Mouse (Mus musculus) left cerebral cortex, postnatal 14 days (tissue): ENCODE measurements around the gene Arhgap42. TPM values are rescaled to one million over a fixed set of nuclear protein-coding genes. Genes with fewer than 3 reads are reported as not detected.

Experiments
- DNase-seq, 2 experiments: peaks; one replicate each; pipeline ENCODE4 v3.0.0; 2021 to 2022; ENCODE audit warnings: low spot score in 2 of 2, mixed read lengths in 1 of 2
- intact Hi-C: fragments of 180-260 bp; cut with DNase I; formaldehyde crosslinking; loops from one replicate; pipeline ENCODE4 v1.15.1; 2025
- long read RNA-seq, 2 experiments: library from polyadenylated mRNA; stranded (forward); transcript quantifications; one replicate each; pipeline ENCODE4 v2.0.0; 2021
- total RNA-seq, 2 experiments: library from RNA; stranded (reverse); gene quantifications; 2 replicates each; pipeline ENCODE4 v1.2.3; 2021

Arhgap42 gene
- total RNA-seq = 10 to 100 TPM in 1 of 2 experiments, 1 to 10 TPM in 1; 9.8 to 10.9 TPM
- long read RNA-seq, experiment 1, partial matches to known transcripts = 1 of 2 reads
- long read RNA-seq, experiment 1, other reads (novel, unspliced or antisense) = 1 of 2 reads
- long read RNA-seq, experiment 2, partial matches to known transcripts = 1 of 3 reads
- long read RNA-seq, experiment 2, other reads (novel, unspliced or antisense) = 2 of 3 reads

DNA sequence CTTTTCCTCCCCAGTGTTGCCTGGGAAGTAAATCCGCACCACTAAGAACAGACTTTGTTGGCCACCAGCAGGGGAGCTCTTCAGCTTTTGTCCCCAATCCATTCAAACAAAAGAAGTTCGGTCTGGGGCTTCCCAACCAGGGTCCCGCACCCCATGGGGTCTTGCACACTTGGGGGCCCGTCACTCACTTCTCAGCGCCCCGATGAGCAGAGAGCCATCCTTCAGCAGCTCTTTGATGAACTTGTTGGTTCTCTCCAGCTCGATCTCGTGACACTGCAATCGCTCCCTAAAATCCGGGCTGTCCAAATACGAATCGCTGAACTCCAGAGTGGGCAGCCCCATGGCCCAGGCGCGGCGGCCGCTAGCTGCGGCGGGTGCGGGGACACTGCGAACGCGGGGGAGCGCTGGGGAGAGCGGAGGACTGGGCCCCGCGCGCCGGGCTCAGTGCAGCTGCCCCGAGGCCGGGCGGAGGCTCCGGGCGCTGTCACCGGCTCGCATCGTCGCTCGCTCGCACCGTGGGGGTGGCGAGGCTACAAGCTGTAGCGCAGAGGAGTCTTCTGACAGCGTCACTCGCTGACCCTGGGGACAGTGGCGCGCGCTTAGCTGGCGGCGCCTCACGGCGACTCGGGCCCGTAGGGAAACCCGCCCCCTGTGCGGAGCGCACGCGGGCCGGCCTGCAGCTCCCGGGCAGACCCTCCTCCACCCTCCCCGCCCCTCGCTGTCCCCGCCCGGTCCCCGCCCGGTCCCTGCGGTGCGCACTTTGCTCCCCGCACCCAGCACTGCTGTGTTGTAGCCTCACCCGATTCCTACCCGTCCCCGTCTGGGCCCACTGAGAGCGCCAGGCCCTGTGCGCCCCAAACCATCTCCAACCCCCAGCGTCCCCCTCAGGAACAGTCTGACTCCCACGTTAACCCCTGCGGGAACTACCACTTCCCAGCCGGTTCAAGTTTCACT lies at the start of gene Arhgap42:
Gene Arhgap42, minus strand, starts transcription at position 664 of the 954 bp plus-strand sequence.
- DNase-seq = peak; percentile 13 to 50
- intact Hi-C loops = loop anchor here (10.0 kb wide), 1 partner anchor 124 kb away; no protein-coding TSS in a partner anchor

DNA sequence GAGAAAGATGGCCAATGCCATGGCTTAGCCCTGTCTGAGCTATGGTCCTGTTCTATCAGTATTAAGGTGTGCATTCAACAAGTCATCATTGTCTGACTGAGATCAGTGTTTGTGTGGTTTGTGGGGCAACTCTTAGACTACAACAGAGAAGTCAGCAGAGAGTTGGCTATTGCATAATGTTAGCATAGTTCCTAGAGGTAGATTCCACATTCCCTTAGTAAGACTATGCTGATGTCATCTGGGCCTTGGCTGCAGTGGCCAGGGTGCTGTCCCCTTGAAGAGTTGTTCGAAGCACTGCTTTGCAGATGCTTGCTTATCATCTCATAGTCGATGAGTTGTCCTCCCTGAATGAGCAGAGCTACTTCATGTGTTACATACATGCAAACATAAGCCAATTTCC lies 49.2 kb upstream of the Arhgap42 start:
- intact Hi-C loops = no loop called here

DNA sequence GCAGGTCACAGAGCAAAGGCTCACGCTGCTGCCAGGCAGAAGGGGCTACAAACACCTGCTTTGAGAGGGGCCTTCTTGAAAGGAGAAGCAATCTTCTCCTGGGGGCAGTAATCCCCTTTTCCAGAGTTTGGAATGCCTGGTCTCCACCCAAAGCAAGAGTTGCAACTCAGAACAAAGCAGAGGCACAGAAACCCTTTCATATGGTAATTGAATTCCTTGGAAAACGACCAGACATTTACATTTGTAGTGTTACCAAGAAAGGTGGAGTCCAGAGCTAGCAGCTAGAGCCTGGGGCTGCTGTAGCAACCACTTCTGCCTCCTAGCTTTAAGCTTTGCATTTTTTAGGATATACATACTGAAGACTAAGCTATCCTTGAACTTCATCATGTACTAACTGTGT lies 30.4 kb upstream of the Arhgap42 start:
- intact Hi-C loops = no loop called here
- DNase-seq = no peak

More for the DNA sequence above, 49.2 kb upstream of the Arhgap42 start:
- DNase-seq = no peak

DNA sequence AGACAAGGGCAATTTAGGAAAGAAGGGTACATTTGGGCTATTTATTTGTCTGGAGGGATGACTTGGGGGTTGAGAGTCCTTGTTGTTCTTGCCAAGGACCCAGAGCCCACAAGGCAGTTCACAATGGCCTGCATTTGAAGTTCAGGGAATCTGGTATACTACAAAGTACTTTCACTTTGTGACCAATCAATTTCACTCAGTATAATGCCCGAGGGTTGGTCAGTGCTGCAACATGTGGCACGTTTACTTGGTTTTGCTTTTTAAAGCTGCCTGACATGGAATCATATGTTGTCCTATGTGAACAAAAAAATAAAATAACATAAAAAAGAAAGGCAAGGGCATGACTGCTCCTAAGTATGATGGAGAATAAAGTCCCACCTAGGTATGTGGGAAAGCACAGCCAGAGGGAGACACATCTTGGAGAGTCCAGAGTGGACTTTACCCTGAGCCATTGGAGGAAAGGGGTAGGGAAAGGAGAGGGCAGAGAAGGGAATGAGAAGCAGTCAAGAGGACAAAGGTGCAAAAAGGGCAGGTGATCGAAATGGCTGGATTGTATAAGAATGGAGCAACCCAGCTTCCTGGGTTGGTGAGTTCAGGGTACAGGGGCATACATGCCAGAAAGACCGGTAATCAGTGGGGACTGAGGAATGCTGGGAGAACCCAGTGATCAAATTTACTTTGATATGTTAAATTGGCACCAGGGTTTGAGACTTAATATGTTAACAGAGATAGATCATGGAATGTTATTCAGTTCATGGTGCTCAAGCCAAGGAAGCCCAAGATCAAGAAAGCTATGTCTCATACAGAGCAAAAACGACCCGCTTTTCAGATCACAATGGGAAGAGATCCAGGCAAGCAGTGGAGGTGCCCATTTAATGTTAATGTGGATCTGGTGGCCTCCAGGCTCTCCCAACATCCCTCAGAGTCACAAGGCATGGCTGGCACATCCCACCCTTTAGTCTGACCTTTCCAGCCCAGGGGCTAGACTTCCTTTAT lies 29.0 kb upstream of the Arhgap42 start:
- DNase-seq = no peak
- intact Hi-C loops = no loop called here

DNA sequence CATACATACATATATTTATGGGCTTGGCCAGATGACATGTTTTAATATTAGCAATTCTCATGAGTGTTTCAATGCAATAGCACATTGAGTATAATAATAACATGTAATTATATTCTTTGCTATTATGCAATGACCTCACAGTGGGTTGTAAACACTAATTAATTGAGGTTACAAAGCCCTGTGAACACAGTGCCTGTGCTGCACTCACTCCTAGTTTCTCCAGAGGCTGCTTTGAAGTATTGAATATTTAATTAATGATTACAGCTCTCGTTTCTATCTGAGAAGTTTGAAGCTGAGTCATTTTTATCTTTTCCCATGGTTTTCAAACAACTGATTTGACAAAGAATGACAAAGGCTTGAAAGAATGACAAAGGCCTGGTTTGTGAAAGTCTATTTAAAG lies 24.6 kb upstream of the Arhgap42 start:
- intact Hi-C loops = no loop called here
- no peak for DNase-seq

DNA sequence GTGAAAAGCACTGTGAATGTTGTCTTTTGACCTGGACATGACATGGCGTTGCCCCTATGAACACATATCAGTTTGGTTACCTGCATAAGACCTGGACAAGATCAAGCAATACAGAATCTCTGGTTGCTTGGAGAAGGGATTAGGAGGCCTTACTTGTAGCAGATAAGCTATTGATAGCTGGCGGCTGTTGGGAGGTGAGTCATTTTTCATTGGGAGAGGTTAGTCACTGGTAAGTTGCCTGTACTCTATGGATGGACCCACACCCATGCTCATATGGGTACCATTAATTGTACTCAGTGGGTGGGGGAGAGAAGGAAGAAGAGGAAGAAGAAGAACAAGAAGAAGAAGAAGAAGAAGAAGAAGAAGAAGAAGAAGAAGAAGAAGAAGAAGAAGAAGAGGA lies 23.6 kb upstream of the Arhgap42 start:
- intact Hi-C loops = no loop called here
- no peak for DNase-seq

DNA sequence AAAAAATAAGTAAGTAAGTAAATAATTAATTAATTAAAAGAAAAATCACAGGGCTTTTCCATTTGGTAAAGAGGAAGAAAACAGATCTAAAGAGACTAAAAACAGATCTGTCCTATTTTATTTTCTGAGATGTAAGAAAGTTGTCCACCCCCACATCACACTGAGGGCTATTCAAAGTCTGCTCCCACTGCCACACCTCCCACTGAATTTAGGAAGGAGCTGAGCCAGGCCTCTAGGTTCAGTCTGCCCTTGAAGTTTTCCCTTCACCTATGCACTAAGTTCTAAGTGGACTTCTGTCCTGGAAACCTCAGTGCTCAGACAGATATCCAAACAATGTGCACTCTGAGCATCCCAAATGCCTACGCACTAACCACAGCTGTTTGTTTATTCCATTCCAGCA lies 15.9 kb upstream of the Arhgap42 start:
- intact Hi-C loops = no loop called here

DNA sequence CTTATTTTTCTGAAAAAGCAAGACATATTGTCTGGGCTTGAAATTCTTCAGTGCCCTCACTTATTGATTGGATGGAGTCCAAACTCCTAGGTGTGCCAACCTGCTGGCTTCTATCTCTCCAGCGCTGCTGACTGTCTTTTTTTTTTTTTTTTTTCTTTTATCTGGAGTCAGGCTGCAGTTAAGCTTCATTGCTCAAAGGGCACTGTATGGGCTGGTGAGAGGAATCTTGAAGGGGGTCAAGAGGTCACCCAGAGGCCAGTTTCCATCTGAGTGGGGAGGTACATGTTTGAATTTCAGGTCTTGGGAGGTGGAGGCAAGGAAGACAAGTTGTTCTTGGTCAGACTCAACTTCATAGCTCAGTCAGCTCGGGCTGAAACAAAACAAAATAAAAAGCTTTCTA lies 9.6 kb upstream of the Arhgap42 start:
- intact Hi-C loops = no loop called here
- no peak for DNase-seq

More for the DNA sequence above, 15.9 kb upstream of the Arhgap42 start:
- peak in 1 of 2 experiments; percentile 7 for DNase-seq

DNA sequence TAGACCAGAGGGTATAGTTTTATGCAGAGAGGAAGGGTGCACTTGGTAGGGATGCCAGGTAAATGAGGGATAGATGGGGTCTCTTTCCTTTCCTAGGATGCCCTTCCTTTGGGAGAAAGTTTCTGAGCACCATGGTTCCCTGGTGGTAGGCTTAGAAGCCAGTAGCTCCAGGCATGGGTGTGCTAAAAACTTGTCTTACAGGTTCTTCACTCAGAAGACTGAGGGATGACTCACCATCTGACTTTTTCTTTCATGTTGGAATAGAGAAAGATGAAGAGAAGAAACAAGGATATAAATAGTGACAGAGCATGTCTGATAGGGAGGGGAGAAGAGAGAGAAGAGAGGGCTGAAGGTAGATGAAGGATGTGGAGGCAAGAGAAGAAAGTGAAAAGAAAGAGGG lies 7.1 kb upstream of the Arhgap42 start:
- DNase-seq = no peak
- intact Hi-C loops = no loop called here

DNA sequence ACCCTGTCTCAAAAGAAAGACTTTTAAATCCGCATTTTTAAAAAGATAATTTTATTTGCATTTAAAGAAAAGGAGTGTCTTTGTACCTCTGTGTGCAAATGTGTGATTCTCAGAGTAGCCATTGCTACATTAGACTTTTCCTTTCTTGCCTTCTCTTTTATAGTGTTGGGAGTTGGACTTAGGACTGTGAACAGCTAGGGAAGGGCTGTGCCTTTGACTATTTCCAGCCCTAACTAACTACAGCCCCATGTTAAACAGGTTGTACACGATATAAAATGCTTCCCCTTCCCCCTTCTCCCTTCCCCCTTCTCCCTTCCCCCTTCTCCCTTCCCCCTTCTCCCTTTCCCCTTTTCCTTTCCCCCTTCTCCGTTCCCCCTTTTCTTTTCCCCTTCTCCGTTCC lies 4.9 kb upstream of the Arhgap42 start:
- no peak for DNase-seq
- intact Hi-C loops = no loop called here

DNA sequence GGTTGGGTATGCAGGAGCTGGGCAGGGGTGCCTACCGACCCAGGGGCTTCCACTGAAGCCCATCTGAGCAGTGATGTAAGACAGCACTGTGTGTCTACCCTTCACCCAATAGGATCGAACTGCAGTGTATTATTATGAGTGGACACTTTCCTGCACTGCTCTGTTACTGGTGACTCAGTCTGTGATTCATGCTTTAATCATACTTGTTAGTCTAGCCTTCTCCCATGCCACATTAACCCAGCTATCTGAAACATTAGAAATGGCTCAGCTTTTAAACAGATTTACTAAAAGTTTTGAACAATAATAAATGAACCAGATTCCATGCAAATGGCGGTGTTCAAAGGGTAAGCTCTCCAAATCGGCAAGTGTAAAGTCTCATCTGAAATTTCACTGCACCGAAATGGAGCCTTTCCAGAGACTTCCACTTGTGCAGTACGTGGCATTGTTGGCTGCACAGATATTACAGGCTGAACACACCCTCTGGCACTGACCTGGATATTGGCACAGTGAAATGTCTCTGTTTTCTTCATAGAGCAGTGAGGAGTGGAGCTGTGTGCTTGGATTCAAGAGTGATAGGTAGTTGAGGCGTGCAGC lies 2.4 kb upstream of the Arhgap42 start:
- no peak for DNase-seq
- intact Hi-C loops = no loop called here

DNA sequence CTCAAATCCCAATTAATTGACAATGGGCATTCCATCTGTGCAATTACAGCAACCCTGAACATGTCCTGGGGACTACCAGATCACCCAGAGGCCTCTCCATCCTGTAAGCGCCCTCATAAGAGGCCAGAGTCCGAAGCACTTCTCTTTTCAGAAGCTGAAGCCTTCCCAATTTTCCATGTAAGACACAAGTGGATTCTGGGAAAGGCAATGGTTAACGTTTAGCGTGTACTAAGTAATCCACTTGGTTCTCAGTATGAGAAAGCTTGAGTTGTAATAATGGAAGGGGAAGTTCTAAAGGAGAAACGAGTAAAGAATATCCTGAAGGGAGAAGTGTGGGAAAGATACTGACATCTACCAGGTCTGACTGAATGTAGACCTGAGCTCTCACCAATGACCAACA lies 1.4 kb downstream of the Arhgap42 start:
- intact Hi-C loops = loop anchor here (10.0 kb wide), 1 partner anchor 123 kb away; no protein-coding TSS in a partner anchor
- no peak for DNase-seq

DNA sequence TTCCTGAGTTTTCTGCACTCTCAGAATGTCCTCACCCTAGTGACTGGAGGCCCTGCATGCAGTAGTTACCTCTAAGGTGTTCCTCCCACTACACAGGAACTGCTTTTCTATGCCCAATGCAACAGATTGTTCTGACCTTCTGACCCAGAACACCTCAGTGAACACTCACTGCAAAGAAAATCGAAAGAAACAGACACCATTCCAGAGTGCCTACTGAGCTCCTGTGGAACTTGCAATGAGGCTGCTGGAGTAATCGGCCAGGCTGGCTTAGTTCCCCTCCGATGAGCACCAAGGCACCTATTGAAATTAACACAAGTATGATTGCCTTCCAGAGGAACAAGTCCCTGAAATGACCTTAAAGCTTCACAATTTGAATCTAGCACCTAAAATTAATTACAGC lies 9.2 kb downstream of the Arhgap42 start:
- intact Hi-C loops = loop anchor here (10.0 kb wide), 1 partner anchor 115 kb away; no protein-coding TSS in a partner anchor
- DNase-seq = no peak

DNA sequence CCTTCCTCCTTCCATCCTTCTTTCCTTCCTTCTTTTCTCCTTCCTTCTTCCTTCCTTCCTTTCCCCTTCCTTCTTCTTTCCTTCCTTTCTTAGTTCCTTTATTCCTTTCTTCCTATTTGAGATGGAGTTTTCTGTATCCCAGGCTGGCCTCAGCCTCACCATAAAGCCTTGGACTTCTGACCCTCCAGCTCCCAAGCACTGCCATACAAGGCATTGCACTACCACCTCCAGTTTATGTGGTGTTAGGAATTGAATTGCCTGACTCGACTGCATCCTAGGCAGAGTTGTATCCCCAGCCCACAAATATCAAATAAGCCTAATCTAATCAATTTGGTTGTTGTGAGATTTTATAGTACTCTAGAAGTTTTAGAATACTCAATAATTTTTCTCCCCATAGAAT lies 14.1 kb downstream of the Arhgap42 start:
- DNase-seq = no peak
- intact Hi-C loops = no loop called here

DNA sequence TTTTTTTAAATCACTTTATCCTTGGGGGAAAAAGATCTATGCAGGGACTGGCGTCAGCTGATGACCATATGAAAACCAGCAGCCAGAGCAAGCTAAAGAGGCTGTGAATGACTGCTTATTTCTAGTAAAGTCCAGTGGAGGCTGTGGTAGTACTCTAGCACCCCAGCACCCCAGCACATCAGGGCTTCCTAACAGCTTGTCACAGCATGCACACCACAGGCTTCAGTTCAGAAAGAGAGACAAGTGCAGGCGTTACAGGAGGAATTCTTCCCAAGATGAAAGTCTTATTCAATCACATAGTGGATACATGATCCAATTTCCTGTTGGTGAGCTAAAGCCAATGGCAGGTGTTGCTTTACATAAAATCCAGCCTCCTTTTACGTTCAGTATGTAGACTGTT lies 15.5 kb downstream of the Arhgap42 start:
- DNase-seq = no peak
- intact Hi-C loops = no loop called here

DNA sequence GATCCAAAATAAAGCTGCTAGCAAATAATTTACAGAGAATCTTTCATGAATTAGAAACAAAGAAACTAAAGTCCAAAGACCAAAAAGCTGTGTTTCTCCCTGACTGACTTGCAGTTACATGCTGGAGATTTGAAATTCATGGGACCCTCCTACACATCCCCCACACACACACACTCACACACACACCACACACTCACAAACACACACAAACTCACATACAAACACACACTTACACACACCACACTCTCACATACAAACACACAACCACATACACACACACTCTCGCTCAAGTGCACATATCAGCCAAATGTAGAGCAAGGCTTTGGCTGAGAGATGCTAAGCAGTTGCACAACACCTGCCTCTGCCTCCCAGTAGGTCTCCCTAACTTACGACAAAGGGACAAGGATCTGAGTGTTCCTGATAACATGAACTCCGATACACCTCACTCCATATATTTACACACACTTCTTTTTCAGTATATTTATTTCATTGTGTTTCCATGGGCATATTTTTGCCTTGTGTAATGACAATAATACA lies 16.9 kb downstream of the Arhgap42 start:
- DNase-seq = no peak
- intact Hi-C loops = no loop called here

DNA sequence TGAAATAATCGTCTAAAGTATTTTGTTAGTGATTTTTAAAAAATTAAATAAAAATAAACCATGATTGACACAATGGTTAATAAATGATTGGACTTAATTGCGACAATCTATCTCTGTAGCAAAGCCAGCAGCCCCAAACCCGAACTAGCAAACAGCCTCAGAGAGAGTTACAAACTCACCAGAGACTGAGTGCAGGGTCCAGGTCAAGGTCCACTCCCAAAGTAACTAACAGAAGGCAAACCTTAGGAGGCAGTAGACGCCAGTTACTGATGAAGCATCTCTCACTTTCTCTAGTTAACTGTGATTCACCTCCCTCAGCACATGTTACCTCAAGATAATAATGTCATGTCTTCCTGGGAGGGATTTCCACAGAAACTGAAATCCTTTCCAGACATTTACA lies 17.7 kb downstream of the Arhgap42 start:
- no peak for DNase-seq
- intact Hi-C loops = no loop called here

DNA sequence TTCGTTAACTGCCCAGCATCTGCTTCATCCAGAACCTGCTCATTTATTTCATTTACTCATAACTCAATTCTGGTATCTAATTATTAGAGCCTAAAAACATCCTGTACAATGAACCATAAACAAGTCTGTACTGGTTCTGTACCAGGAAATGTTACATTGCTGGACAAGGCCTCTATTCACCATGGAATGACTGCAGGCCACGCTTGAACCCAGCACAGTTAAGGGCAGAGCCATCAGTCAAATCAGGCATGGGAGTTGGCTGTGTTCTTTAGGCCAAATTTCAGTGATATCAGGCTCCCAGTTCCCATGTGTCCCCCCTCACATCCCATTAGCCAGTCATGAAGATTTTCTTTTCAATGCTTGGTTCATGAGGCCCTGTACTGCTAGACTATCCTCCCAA lies 20.6 kb downstream of the Arhgap42 start:
- intact Hi-C loops = no loop called here

DNA sequence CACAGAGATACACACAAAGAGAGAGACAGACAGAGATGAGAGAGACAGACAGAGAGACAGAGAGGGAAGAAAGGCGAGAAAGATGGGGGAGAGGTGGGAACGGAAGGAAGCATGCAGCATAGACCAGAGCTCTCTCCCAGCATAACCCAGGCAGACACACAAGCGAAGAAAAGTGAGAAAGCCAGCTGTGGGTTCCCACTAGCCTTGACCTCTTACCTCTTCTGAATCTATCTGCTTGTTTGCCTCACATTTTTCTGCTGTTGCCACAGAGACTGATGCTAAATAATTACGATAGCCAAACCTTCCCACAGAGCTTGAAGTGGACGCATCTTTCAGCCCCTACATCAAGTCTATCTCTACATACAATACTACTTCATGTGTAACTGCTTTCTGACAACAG lies 24.1 kb downstream of the Arhgap42 start:
- intact Hi-C loops = no loop called here
- DNase-seq = no peak

More for the DNA sequence above, 20.6 kb downstream of the Arhgap42 start:
- no peak for DNase-seq
